Mouse (Mus musculus): ENCODE results near the gene Timm13. TPM values are rescaled to one million over a fixed set of nuclear protein-coding genes. Genes with fewer than 3 reads are reported as not detected.
A peak's percentile ranks its signal among the peaks of the same experiment; 100 is the strongest.

The Timm13 gene
- polyA plus RNA-seq, 1 experiment from 2014 or later: 326 TPM

GRCm38 (mm10) chr10:80931153-80931671 lies 30.4 kb upstream of the Timm13 start:
- WGBS: 4% methylated on average over 14 of the region's 14 CpGs
- Histone ChIP-seq H3K27ac (replicated peaks) (no peak overlapping the region), H3K36me3 (no peaks in the 10 kb centered on the region), H3K4me3 (peak overlapping the region; percentile 56), H3K4me1 (peaks cover 61% of the 10 kb centered on the region), H3K9me3 (no peaks in the 10 kb centered on the region), H3K27me3 (peaks cover 52% of the 10 kb centered on the region), H3K4me2 (replicated peaks) (peak overlapping the region; percentile 99), H3K9ac (replicated peaks) (peak overlapping the region; percentile 56; the same call in 1 of the 2 replicates)
- ATAC-seq (replicated peaks): no peak

- peaks cover 52% of the 10 kb centered on the region for H3K27me3 ChIP-seq
- no peaks in the 10 kb centered on the region for H3K9me3 ChIP-seq
- peak overlapping the region; percentile 56 for H3K9ac ChIP-seq (replicated peaks)
- under 1% methylated on average over 45 of the region's 45 CpGs for WGBS
- peak overlapping the region; percentile 99 for H3K4me2 ChIP-seq (replicated peaks)
- peak; percentile 0; the same call in 1 of the 2 replicates for ATAC-seq (replicated peaks)
- H3K4me3 ChIP-seq: peak overlapping the region; percentile 56
- H3K4me1 ChIP-seq: peaks cover 55% of the 10 kb centered on the region
- H3K36me3 ChIP-seq: no peaks in the 10 kb centered on the region
- no peak overlapping the region for H3K27ac ChIP-seq (replicated peaks)
Measured at GRCm38 (mm10) chr10:80930361-80931152, 29.8 kb upstream of the Timm13 start.

DNA sequence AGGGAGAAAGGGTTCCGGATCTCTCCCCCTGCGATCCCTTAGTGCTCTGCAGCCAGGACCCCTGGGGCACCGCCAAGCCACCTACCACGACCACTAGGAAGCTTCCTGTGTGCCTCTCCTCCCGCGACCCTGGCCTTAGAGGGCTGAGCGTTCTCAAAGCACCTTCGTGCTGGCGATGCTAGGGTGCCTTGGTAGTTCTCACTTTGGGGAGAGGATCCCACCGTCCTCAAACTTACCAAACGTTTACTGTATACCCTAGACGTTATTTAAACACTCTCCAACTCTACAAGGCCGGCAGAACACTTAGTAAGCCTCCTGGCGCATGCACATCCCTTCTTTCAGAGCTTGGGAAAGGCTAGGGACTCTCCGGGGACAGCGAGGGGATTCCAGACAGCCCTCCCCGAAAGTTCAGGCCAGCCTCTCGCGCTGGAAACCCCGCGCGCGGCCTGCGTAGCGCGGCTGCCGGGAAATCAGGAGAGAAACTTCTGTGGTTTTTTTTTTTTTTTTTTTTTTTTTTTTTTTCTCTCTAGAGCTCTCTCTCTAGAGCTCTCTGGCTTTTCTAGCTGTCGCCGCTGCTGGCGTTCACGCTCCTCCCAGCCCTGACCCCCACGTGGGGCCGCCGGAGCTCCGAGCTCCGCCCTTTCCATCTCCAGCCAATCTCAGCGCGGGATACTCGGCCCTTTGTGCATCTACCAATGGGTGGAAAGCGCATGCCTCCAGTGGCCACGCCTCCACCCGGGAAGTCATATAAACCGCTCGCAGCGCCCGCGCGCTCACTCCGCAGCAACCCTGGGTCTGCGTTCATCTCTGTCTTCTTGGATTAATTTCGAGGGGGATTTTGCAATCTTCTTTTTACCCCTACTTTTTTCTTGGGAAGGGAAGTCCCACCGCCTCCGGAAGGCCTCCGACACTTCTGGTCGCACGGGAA lies 28.8 kb upstream of the Timm13 start, which contains the start of gene Gadd45b:
Gene Gadd45b (plus strand): TSS at position 775 of the 928 bp plus-strand sequence.
- peaks cover 44% of the 10 kb centered on the region for H3K27me3 ChIP-seq
- peak; percentile 92 for ATAC-seq (replicated peaks)
- H3K36me3 ChIP-seq: no peaks in the 10 kb centered on the region
- no peaks in the 10 kb centered on the region for H3K9me3 ChIP-seq
- H3K4me1 ChIP-seq: peaks cover 51% of the 10 kb centered on the region
- H3K4me2 ChIP-seq (replicated peaks): peak within 1 kb of the TSS; percentile 99
- peak within 1 kb of the TSS; percentile 80 for H3K9ac ChIP-seq (replicated peaks)
- WGBS: under 1% methylated on average over 56 of the region's 56 CpGs
- H3K27ac ChIP-seq (replicated peaks): peak within 1 kb of the TSS; percentile 71
- H3K4me3 ChIP-seq: peak within 1 kb of the TSS; percentile 56

DNA sequence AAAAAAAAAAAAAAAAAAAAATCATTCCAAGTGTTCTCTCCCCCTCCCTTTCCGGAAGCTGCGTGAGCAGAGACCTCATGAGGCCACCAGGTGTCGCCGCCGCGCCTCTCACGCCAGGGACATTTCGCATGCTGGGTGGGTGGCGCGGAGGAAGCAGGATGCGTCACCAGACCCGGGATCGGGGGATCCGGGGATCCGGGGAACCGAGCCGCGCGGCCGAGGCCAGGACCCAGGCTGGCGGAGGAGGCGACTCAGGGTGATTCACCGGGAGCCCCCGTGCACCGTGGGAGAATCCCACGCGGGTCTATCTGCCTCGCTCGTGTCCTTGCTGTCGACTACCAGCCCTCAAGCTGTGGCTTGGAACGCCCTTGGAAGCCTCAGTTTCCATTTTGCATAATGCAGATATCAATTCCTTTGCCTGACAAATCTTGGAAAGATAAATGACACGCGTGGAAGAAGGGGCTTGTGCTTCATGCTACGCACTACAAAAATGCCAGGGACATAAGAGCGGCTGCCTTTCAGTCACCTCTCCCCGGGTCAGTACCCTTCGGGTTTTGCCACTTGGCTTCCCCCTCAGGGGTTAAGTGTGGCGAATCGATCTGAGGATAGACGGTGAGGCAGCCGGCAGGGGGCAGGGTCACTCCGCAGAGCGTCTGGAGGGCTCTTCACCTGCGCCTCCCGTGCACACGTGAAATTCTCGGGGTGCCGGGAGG lies 28.0 kb upstream of the Timm13 start:
- WGBS: under 1% methylated on average over 48 of the region's 48 CpGs
- H3K4me2 ChIP-seq (replicated peaks): peak overlapping the region; percentile 99
- ATAC-seq (replicated peaks): peak; percentile 37

DNA sequence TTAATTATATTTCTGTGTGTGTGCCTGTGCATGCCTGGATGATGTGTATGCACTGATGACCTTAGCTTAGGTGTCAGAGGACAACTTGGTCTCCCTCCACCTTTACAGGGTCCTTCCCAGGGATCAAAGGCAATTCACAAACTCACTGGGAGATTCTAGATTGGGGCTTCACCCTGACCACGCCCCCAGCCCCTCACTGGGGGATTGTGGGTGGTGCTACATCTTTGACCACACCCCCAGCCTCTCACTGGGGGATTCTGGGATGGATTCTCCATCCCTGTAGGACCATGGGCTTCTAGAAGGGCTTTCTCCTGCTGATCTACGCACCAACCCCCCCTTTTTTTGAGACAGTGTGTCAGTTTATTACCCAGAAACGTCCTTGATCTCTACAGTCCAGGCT lies 24.7 kb upstream of the Timm13 start:
- Histone ChIP-seq H3K9ac (replicated peaks) (no peak overlapping the region), H3K27ac (replicated peaks) (no peak overlapping the region), H3K4me1 (peaks cover 16% of the 10 kb centered on the region), H3K36me3 (no peaks in the 10 kb centered on the region), H3K4me3 (no peak overlapping the region), H3K4me2 (replicated peaks) (no peak overlapping the region), H3K27me3 (peaks cover 5% of the 10 kb centered on the region; the same call in 1 of the 2 replicates), H3K9me3 (no peaks in the 10 kb centered on the region)
- WGBS: 34% methylated on average over 3 of the region's 3 CpGs
- no peak for ATAC-seq (replicated peaks)

More for the DNA sequence above, 28.0 kb upstream of the Timm13 start:
- Histone ChIP-seq H3K27me3 (peaks cover 36% of the 10 kb centered on the region), H3K4me3 (peak overlapping the region; percentile 56), H3K9ac (replicated peaks) (peak overlapping the region; percentile 80), H3K36me3 (no peaks in the 10 kb centered on the region), H3K9me3 (no peaks in the 10 kb centered on the region), H3K27ac (replicated peaks) (peak overlapping the region; percentile 71), H3K4me1 (peaks cover 49% of the 10 kb centered on the region)

- H3K4me1 ChIP-seq: peaks cover 10% of the 10 kb centered on the region
- peak overlapping the region; percentile 18; the same call in 1 of the 2 replicates for H3K9ac ChIP-seq (replicated peaks)
- H3K27me3 ChIP-seq: no peaks in the 10 kb centered on the region
- WGBS: 4% methylated on average over 16 of the region's 16 CpGs
- H3K9me3 ChIP-seq: no peaks in the 10 kb centered on the region
- ATAC-seq (replicated peaks): 0 out of 2 replicates have a peak, but pooled peaks have one; percentile 15
- H3K4me2 ChIP-seq (replicated peaks): peak overlapping the region; percentile 34
- no peaks in the 10 kb centered on the region for H3K36me3 ChIP-seq
- no peak overlapping the region for H3K27ac ChIP-seq (replicated peaks)
- H3K4me3 ChIP-seq: peak overlapping the region; percentile 9; the same call in 1 of the 2 replicates
Measured at GRCm38 (mm10) chr10:80921923-80922322, 21.2 kb upstream of the Timm13 start.

- Histone ChIP-seq H3K9ac (replicated peaks) (peak within 1 kb of the TSS; percentile 80), H3K4me1 (peaks cover 24% of the 10 kb centered on the region), H3K4me3 (peak within 1 kb of the TSS; percentile 85), H3K27me3 (no peaks in the 10 kb centered on the region), H3K4me2 (replicated peaks) (peak within 1 kb of the TSS; percentile 92), H3K27ac (replicated peaks) (peak within 1 kb of the TSS; percentile 80), H3K9me3 (no peaks in the 10 kb centered on the region), H3K36me3 (no peaks in the 10 kb centered on the region)
- peak; percentile 83 for ATAC-seq (replicated peaks)
- under 1% methylated on average over 61 of the region's 61 CpGs for WGBS
Measured at GRCm38 (mm10) chr10:80917779-80918434, 17.1 kb upstream of the Timm13 start, which contains the start of gene Lmnb2. TSS of gene Lmnb2 (minus strand) at chr10:80918245.

DNA sequence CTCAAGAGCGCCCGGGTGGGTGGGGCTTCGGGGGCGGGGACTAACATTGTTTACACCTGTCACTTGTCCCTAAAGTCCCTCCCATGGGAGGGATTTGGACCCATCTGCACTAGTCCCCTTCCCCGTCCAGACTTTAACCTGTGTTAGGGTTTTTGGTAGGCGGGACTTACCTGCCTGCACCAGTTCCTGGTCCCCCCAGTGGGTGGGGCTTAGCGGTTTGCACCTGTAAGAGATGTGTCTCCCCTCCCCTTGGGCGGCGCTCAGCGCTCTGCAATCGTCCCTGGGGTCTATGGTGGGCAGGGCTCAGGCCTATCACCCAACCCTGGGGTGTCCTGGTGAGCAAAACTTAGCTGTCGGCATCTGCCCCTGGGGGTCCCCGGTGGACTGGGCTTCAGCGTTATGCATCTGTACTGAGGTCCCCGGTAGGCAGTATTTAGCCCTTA lies 16.6 kb upstream of the Timm13 start:
- Histone ChIP-seq H3K36me3 (no peaks in the 10 kb centered on the region), H3K9ac (replicated peaks) (peak overlapping the region; percentile 80), H3K4me1 (peaks cover 24% of the 10 kb centered on the region), H3K4me3 (peak overlapping the region; percentile 85), H3K9me3 (no peaks in the 10 kb centered on the region), H3K4me2 (replicated peaks) (peak overlapping the region; percentile 92), H3K27ac (replicated peaks) (peak overlapping the region; percentile 80), H3K27me3 (no peaks in the 10 kb centered on the region)
- WGBS: 3% methylated on average over 15 of the region's 15 CpGs
- peak; percentile 49 for ATAC-seq (replicated peaks)

- H3K4me3 ChIP-seq: no peak overlapping the region
- WGBS: 80% methylated on average over 4 of the region's 4 CpGs
- H3K9me3 ChIP-seq: no peaks in the 10 kb centered on the region
- peaks cover 24% of the 10 kb centered on the region for H3K4me1 ChIP-seq
- H3K4me2 ChIP-seq (replicated peaks): no peak overlapping the region
- H3K9ac ChIP-seq (replicated peaks): no peak overlapping the region
- no peak overlapping the region for H3K27ac ChIP-seq (replicated peaks)
- peaks cover 11% of the 10 kb centered on the region for H3K36me3 ChIP-seq
- no peak for ATAC-seq (replicated peaks)
- no peaks in the 10 kb centered on the region for H3K27me3 ChIP-seq
Measured at GRCm38 (mm10) chr10:80915736-80916135, 15.0 kb upstream of the Timm13 start.

GRCm38 (mm10) chr10:80915260-80915659 lies 14.5 kb upstream of the Timm13 start:
- Histone ChIP-seq H3K4me3 (no peak overlapping the region), H3K9me3 (no peaks in the 10 kb centered on the region), H3K4me1 (peaks cover 24% of the 10 kb centered on the region), H3K27ac (replicated peaks) (no peak overlapping the region), H3K27me3 (no peaks in the 10 kb centered on the region), H3K9ac (replicated peaks) (no peak overlapping the region), H3K36me3 (peaks cover 15% of the 10 kb centered on the region), H3K4me2 (replicated peaks) (no peak overlapping the region)
- ATAC-seq (replicated peaks): no peak
- WGBS: 85% methylated on average over 2 of the region's 2 CpGs

DNA sequence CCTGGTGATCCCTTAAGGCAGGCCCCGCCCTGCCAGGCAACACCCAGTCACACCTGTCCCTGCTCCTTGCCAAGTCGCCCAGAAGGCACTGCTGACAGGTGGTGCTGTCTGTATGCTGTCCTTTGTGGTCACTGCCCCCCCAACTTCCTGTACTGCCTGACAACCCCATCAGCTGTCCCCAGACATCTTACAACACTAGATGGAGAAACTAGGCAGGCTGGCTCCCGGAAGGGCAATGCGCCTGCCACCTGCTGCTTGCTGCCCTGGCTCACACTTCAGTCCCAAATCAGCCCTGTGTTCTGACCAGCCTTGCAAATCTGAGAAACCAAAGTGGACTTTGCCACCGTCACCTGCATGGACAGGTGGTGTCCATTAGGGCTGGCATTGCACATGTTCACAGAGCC lies 13.5 kb upstream of the Timm13 start:
- Histone ChIP-seq H3K27ac (replicated peaks) (no peak overlapping the region), H3K9me3 (no peaks in the 10 kb centered on the region), H3K36me3 (peaks cover 25% of the 10 kb centered on the region), H3K27me3 (no peaks in the 10 kb centered on the region), H3K9ac (replicated peaks) (no peak overlapping the region), H3K4me2 (replicated peaks) (no peak overlapping the region), H3K4me3 (no peak overlapping the region), H3K4me1 (peaks cover 24% of the 10 kb centered on the region)
- no peak for ATAC-seq (replicated peaks)
- WGBS: 87% methylated on average over 5 of the region's 5 CpGs
